Mouse (Mus musculus) olfactory bulb, adult 2 months (tissue): ENCODE results near the gene Clec2g. TPM values are rescaled to one million over a fixed set of nuclear protein-coding genes. Genes with fewer than 3 reads are reported as not detected.
"Not testable (repeated sequence)": the region's sequence is repeated elsewhere in the genome, so short reads cannot be mapped to it uniquely, and the experiment has no call there.

Source experiments
- H3K27ac ChIP-seq: fragments of 200-500 bp; 2 replicates; pipeline ENCODE4 v1.5.1; 2012; ENCODE audit warnings: low read depth, low read length; ENCODE audit not compliant: insufficient read depth
- H3K4me1 ChIP-seq: fragments of 200-500 bp; 2 replicates; pipeline ENCODE4 v1.6.1; 2012; ENCODE audit warnings: low read length; ENCODE audit not compliant: control insufficient read depth, insufficient read depth
- H3K4me3 ChIP-seq: fragments of 200-500 bp; 2 replicates; pipeline ENCODE4 v1.5.1; 2012; ENCODE audit warnings: mild to moderate bottlenecking, low read depth, low read length, moderate library complexity; ENCODE audit not compliant: insufficient read depth
- CTCF ChIP-seq: fragments of 200-500 bp; IDR thresholded peaks from 2 replicates; pipeline ENCODE4 v1.5.1; 2012; ENCODE audit warnings: low read depth, mild to moderate bottlenecking, low read length, moderate library complexity; ENCODE audit not compliant: insufficient read depth
- POLR2A ChIP-seq: fragments of 200-500 bp; IDR thresholded peaks from 2 replicates; pipeline ENCODE4 v1.6.1; 2012; ENCODE audit warnings: mild to moderate bottlenecking, low read depth, low read length, moderate library complexity; ENCODE audit not compliant: insufficient read depth
- WGBS: fragments of 180-500 bp; shearing (Covaris S2); methylation state at CpG from one replicate; pipeline ENCODE4 v1.1.7; 2018; 5-methylcytosine and 5-hydroxymethylcytosine counted together
- polyA plus RNA-seq: library from polyadenylated mRNA; stranded (reverse); fragments of >200 nt; gene quantifications from 2 replicates; pipeline ENCODE4 v1.2.4, GENCODE M21; 2012; ENCODE audit warnings: low replicate concordance; ENCODE audit not compliant: missing spikeins, insufficient read depth, insufficient read length

The Clec2g gene
- polyA plus RNA-seq, 1 experiment, result not detected

DNA sequence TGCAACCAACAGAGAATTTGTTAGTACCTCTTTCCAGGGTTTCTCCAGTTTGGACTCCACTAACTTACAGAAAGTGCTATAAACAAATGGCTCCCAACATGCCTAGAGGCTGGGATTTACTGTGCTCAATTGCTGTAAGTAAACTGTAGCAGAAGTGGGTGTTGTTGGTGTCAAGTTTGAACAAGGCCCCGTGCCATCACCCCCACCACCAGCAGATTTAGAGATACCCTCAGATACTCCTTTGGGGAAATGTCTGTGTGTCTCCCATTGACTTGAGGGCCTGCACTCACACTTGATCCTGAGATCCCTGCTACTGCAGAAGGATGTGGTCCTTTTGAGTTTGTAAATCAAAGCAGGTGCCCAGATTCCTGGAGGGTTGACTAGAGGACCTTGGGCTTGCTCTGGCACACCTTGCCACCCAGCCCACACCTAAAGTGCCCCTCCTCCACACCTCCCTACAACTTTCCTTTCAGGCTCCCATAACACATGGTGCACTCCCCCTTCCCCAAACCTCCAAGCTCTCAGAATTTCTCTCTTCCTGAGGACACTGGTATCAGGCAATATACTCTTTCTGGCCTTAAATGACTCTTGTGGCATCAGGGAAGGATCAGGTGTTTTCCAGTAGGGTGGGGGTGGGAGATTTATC lies 37.3 kb downstream of the Clec2g start:
- Histone ChIP-seq H3K27ac (no peak overlapping the region), H3K4me3 (no peak overlapping the region), H3K4me1 (no peaks in the 10 kb centered on the region)
- TF ChIP-seq CTCF (no peak), POLR2A (no peak)
- WGBS, result 58% methylated on average over 1 of the region's 1 CpGs

DNA sequence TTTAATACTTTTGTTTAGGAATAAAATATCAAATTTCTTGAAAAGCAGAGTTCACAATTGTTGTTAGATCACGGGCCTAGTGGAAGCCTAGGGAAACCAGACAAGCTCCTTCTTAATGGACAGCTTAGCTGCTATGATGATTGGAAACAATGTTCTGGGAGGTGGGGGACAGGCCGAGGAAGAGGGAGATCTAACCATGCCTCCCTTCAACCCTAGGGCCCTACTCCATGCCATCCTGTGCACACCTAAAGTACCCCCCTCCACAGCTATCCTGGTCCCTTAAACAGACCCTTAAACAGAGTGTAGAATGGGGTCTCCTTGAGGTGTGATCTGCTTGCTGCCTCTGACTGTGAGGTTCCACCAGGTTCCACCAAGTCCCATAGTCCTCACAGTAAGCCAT lies 38.0 kb downstream of the Clec2g start:
- Histone ChIP-seq H3K4me1 (no peaks in the 10 kb centered on the region), H3K27ac (no peak overlapping the region), H3K4me3 (no peak overlapping the region)
- TF ChIP-seq CTCF (no peak), POLR2A (no peak)
- WGBS, result 94% methylated on average over 2 of the region's 2 CpGs

DNA sequence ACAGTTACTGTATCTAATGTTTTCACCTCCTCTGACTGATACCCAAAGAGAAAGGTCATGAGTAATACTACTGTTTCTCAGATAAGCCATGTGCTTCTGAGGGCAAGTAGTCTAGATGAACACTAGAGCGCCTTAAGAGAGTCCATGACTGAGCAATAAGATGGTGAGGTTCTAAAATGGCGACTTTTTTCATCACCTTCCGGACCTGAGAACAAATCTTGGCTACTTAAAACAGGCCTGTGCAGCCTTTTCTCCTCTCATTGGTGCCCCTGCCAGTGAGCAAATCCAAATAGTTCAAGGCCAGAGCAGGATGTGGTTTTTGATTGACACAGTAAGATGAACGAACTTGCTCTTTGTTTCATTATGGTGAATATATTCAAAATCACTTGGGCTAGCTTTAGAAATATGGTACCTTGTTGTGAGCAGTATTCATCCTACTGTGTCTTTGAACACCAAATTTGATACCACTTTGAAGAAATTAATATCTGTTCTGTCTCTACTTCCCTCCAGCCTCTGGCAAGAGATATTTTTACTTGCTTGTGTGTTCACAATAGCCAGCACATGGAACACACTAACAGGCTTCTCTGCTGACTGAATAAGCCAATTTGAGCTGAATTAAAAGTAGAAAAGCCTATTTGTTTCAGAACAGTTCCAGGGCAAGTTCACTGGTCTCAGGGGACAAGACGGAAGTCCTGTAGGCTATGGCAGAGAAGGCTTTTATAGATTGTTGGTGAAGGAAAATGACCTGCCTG lies 38.7 kb downstream of the Clec2g start:
- TF ChIP-seq POLR2A, result no peak
- no peak for TF ChIP-seq CTCF
- Histone ChIP-seq H3K4me1 (no peaks in the 10 kb centered on the region), H3K4me3 (no peak overlapping the region), H3K27ac (no peak overlapping the region)
- WGBS, result 78% methylated on average over 5 of the region's 5 CpGs

DNA sequence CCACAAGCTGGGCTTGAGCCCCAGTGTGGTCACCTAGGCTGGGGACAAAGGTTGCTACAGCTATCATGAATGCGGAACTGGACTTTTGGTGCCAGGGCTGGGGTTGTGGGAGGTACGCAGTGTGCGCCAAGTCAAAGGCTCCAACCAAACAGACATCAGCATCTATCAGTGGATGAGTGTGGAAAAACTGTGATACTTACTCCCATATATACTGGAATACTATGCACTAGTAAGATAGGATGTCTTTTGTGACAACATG lies 39.2 kb downstream of the Clec2g start:
- no peaks in the 10 kb centered on the region for H3K4me1 ChIP-seq
- 87% methylated on average over 3 of the region's 3 CpGs for WGBS
- H3K4me3 ChIP-seq, result no peak overlapping the region
- TF ChIP-seq POLR2A (no peak), CTCF (no peak)
- H3K27ac ChIP-seq, result no peak overlapping the region

DNA sequence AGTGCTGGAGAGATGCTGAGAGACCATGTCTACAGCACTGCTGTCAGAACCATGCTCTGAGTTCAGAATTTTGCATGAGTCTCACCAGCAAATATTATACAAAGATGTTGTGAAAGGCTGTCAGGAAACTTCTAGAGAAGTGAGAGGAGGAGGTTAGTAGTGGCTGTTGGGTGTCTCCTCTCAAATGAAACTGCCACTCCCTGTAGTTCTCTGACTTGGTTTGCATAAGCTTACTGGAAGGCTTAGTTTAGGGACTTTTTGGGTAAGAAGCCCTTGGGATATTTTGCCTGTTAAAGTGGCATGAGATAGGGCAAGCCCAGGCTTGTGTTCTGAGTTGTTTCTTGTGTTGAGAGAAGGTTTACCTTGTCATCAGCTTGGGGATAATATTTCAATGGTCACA lies 40.7 kb downstream of the Clec2g start:
- not testable (repeated sequence) for H3K27ac ChIP-seq, H3K4me1 ChIP-seq, H3K4me3 ChIP-seq

DNA sequence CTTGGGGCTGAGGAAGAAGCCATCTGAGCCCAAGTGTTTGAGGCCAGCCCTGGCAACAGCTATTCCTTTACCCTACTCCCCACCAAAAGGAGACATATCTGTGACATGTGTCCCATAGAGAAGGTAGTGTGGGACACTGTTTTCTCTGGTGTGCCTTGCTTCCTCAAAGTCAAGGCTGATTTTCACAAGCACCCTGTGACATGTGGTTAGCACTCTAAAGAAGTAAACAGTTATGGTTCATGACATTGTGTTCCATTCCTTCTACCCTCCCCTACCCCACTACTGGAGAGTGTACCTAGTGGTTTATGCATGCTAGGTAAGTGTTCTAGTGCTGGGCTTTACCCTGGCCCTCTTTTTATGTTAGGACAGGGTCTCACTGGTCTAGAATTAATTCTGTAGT lies 42.0 kb downstream of the Clec2g start:
- Histone ChIP-seq H3K4me3 (no peak overlapping the region), H3K4me1 (no peaks in the 10 kb centered on the region), H3K27ac (no peak overlapping the region)
- TF ChIP-seq POLR2A, result no peak
- no peak for TF ChIP-seq CTCF

DNA sequence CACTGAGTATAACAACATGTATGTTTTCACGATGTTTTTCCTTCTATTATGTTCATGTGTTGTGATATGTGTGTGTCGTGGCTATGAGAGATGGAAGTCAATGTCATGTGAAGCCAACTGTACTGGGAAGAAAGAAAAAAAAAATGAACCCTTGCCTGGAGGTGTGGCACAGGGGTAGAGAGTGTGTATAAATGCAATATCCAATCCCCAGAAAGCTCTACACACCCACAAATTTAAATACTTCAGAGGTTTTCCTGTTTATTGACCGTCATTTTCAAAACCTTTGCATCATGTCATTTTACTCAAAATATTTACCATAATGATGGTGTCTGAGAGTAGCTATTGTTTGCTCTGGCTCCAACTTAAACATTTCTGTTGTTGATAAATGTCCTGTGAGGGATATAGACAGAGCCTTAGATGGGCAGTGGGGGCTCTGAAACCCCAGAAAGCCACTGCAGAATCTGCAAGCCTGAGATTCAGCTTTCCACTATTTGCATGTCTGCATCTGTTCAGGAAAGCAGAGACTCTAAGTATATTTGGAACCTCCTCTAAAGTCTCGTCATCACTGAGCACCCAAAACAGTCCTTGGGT lies 47.9 kb downstream of the Clec2g start:
- H3K4me3 ChIP-seq, H3K4me1 ChIP-seq, H3K27ac ChIP-seq: not testable (repeated sequence)
- 87% methylated on average over 4 of the region's 4 CpGs for WGBS

DNA sequence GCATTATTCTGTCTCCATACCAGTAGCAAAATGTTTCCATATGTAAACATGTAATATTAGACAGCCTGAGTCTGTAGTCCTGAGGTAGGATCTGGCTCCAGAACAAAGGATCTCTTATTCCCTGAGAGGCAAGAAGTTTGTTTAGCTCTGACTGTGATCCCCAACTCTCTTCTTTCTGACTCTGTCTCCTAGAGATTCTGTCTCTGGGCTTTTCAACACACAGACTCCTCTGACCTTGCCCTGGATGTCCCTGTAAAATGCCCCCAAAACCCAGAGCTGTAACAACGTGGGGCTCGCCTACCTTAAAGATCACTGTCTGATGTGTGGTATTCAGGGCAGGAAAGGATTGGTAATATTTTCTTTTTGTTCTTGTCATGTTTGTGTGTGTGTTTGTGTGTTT lies 58.2 kb downstream of the Clec2g start:
- no peak for TF ChIP-seq CTCF
- H3K4me3 ChIP-seq, result no peak overlapping the region
- WGBS, result 42% methylated on average over 2 of the region's 2 CpGs
- H3K4me1 ChIP-seq, result no peaks in the 10 kb centered on the region; the same call in 1 of the 2 replicates
- no peak overlapping the region for H3K27ac ChIP-seq

DNA sequence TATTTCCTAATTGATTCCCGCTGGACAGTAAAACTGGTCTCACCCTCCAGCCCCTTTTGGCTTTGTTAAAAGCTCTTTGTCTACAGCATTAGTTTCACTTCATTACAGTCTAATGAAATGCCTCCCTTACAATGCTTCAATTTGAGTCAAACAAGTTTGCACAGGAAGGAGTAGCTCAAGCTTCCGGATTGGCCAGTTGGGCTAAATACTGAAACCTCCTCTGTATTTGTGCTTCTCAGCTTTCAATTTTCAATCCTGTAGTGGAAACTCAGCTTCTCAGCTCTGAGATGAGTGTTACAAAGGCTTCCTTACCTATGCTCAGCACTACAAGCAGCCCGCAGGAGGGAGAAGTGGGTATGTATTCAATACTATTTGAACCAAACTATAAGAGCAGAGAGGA lies 58.6 kb downstream of the Clec2g start:
- Histone ChIP-seq H3K27ac (no peak overlapping the region), H3K4me3 (no peak overlapping the region), H3K4me1 (no peaks in the 10 kb centered on the region; the same call in 1 of the 2 replicates)
- no peak for TF ChIP-seq POLR2A
- TF ChIP-seq CTCF, result no peak
- WGBS, result 19% methylated on average over 3 of the region's 3 CpGs

DNA sequence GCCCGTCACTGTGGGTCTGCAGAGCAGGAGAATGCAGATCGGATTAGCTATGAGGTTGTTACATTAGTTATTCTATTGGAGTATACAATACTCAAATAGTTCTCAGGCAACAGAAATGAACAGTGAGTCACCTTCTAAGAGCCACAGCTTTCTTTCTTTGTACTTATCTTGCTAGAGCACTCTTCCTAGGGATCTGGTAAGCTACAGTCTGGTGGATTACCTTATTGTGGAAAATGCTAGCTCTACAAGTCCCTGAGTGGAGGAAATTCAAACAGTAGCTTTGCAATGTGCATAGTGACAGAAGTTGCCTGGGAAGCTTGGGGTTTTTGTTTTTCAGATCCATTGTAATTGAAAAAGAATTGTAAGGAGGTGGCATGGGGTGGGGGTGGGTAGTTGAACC lies 59.0 kb downstream of the Clec2g start:
- WGBS, result 32% methylated on average over 2 of the region's 2 CpGs
- Histone ChIP-seq H3K27ac (no peak overlapping the region), H3K4me1 (no peaks in the 10 kb centered on the region; the same call in 1 of the 2 replicates), H3K4me3 (no peak overlapping the region)
- no peak for TF ChIP-seq POLR2A
- no peak for TF ChIP-seq CTCF
